Mouse (Mus musculus) bone marrow, adult 2 months (tissue): ENCODE results near the gene Cdkn1a.

Experiments used
- CTCF ChIP-seq: fragments of 200-500 bp; IDR thresholded peaks from 2 replicates; pipeline ENCODE4 v1.5.1; 2011; ENCODE audit warnings: low read length, control low read depth; ENCODE audit not compliant: control insufficient read depth, insufficient read depth
- POLR2A ChIP-seq: fragments of 200-500 bp; IDR thresholded peaks from 2 replicates; pipeline ENCODE4 v1.6.1; 2011; ENCODE audit warnings: low read depth, mild to moderate bottlenecking, control low read depth, low read length, borderline replicate concordance; ENCODE audit not compliant: control insufficient read depth

- TF ChIP-seq CTCF (no peak), POLR2A (no peak)
Measured at GRCm38 (mm10) chr17:29069063-29069462, 21.7 kb upstream of the Cdkn1a start.
